Mouse (Mus musculus): ENCODE measurements around the gene Arf3. TPM values are rescaled to one million over a fixed set of nuclear protein-coding genes. Genes with fewer than 3 reads are reported as not detected.
A peak's percentile ranks its signal among the peaks of the same experiment; 100 is the strongest.
"Not testable (repeated sequence)": the region's sequence is repeated elsewhere in the genome, so short reads cannot be mapped to it uniquely, and the experiment has no call there.

The Arf3 gene
- total RNA-seq (2021): 100 to 1,000 TPM; 124 to 135 TPM
- long read RNA-seq, experiment 1, full-length matches to known transcripts: 55 of 83 reads
- long read RNA-seq, experiment 1, partial matches to known transcripts: 1 of 83 reads
- long read RNA-seq, experiment 1, other reads (novel, unspliced or antisense): 27 of 83 reads
- long read RNA-seq, experiment 2, full-length matches to known transcripts: 124 of 189 reads
- long read RNA-seq, experiment 2, partial matches to known transcripts: 59 of 189 reads
- long read RNA-seq, experiment 2, other reads (novel, unspliced or antisense): 6 of 189 reads

- DNase-seq (ENCODE audit: low spot score in 2 of 2): peak; percentile 92 to 94
Observed at GRCm38 (mm10) chr15:98762670-98763529, at the start of gene Arf3. TSS of gene Arf3 (minus strand) at chr15:98763214.

DNA sequence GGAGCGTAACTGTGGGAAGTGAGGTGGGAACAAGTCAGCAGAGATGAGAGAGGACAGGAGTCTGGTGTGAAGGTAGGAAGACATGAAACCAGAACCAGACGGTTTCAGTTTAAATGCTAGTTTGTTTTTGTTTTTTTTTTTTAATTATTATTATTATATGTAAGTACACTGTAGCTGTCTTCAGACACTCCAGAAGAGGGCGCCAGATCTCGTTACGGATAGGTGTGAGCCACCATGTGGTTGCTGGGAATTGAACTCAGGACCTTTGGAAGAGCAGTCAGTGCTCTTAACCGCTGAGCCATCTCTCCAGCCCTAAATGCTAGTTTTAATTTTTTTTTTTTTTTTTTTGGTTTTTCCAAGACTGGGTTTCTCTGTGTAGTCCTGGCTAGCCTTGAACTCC lies 47.2 kb upstream of the Arf3 start:
- DNase-seq (ENCODE audit: low spot score in 2 of 2): not testable (repeated sequence)

DNA sequence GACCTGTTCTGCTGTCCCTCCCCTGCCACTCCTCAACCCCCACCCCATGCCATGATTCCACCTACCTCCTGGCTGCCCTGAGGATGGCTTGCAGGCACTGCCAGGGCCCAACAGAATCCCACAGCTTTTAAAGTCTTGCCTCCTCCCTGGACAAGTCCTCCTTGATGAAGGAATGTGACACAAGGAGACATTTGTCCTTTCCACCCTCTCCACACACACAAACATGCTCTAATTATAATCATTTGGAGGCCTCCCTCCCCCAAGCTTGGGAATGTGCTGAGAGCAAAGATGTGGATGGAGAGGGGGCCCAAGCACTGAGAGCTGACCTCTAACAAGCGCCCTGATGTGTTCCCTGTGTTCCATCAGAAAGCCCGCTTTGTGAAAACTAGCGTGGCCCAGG lies 46.4 kb upstream of the Arf3 start, which contains the start of gene Ddn:
Gene Ddn (minus strand): TSS at position 101 of the 400 bp plus-strand sequence.
- DNase-seq (ENCODE audit: low spot score in 2 of 2): no peak

GRCm38 (mm10) chr15:98808651-98809134 lies 45.7 kb upstream of the Arf3 start:
- no peak for DNase-seq (ENCODE audit: low spot score in 2 of 2)

GRCm38 (mm10) chr15:98807895-98808650 lies 45.1 kb upstream of the Arf3 start:
- DNase-seq (ENCODE audit: low spot score in 2 of 2): no peak

DNA sequence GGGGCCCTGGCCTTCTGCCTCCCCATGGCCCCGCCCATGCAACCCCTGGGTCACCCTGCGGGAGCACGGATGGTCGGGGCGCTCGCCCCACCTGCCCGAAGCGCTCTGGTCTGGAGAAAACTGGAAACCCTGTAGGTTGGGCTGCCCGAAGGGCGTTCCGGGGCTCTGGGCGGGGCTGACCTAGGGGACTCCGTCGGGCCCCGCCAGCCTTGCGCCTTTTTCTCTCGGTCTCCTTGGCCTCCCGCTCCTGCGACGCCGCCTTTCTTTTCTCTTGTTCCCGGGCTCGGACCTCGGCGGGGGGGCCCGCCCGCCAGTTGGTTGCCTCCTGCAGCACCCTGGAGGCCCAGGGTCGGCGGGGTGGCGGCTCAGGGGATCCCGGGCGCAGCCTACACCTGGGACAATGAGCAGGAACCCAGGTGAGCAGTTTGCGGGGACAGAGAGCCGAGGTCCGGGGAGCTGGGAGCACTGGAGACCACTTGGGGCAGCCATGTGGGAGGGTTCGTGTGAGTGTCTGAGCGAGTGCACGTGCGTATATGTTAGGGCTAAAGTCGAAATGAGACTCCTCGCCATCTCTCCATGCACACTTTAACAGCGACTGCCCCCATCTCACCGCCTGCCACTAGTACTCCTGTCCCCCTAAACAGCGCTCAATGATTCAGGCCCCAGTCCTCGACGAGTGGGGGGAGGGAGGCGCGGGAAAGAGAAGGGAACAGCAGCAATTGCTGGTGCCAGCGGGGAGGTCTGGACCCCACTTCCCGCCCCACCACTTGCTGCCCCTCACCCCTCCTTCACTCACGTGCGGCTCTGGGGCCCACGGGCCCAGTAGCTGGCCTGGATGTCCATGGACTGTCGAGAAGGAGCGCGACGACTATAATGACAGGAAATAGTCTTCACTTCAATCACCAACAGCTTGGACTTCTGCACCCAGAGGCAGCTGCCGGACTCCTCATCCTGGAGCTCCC lies 44.1 kb upstream of the Arf3 start:
- DNase-seq (ENCODE audit: low spot score in 2 of 2): no peak

GRCm38 (mm10) chr15:98806071-98806808 lies 43.2 kb upstream of the Arf3 start:
- DNase-seq (ENCODE audit: low spot score in 2 of 2): no peak

DNA sequence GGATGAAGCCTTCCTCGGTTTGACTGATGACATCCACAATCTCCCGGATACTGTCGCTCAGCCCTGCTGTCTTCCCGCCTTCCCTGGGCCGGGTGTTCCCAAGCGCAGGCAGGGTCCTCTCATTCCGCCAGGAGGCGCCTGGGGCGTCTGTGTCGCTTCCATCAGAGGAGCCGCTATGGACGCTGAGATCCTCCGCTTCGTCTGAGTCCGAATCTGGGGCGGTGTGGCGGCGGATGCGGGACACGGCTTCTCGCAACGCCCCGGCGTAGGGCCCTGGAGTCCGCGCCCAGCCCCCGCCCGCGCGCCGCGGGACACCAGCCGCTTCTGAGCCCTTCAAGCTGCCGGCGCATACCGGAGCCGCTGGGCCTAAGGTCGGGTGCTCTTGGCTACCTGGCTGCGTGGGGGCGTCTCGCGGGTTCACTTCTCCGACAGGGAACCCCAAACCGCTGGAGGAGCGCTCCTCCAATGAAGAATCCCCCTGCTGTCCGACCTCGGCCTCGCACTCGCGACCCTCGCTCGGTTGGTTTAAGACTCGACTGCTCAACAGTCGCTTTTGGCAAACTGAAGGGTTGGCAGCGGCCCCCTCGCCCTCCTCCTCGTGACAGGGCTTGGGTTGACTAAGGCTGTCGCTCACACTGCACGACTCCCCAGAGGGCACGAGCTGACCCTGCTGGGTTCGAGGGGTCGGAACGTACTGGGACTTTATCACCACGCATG lies 42.5 kb upstream of the Arf3 start:
- DNase-seq (ENCODE audit: low spot score in 2 of 2): peak in 1 of 2 experiments; percentile 60

- DNase-seq (ENCODE audit: low spot score in 2 of 2): peak; percentile 58 to 66
Observed at GRCm38 (mm10) chr15:98804054-98804453, 41.0 kb upstream of the Arf3 start.

GRCm38 (mm10) chr15:98802926-98803325 lies 39.9 kb upstream of the Arf3 start:
- no peak for DNase-seq (ENCODE audit: low spot score in 2 of 2)

DNA sequence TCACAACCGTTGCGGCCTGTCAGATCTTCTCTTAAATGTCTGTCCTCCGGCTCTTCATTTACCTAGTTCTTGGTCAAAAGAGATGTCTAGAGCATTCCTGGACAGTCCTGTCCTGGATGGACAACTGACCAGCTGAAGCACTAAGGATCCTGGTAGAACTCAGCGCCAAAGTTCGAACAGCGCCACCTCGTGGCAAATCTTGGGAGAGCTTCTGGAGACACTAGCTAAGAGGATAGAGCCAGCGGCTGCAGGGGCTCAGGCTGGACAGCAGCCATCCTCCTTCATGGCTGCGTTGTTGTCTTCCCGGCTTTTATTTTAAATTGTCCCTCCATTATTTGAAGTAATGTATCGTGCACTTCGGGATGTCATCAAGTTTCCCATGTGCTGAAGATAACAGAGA lies 36.4 kb upstream of the Arf3 start:
- peak; percentile 66 to 75 for DNase-seq (ENCODE audit: low spot score in 2 of 2)

- no peak for DNase-seq (ENCODE audit: low spot score in 2 of 2)
Observed at GRCm38 (mm10) chr15:98798903-98799302, 35.9 kb upstream of the Arf3 start.

DNA sequence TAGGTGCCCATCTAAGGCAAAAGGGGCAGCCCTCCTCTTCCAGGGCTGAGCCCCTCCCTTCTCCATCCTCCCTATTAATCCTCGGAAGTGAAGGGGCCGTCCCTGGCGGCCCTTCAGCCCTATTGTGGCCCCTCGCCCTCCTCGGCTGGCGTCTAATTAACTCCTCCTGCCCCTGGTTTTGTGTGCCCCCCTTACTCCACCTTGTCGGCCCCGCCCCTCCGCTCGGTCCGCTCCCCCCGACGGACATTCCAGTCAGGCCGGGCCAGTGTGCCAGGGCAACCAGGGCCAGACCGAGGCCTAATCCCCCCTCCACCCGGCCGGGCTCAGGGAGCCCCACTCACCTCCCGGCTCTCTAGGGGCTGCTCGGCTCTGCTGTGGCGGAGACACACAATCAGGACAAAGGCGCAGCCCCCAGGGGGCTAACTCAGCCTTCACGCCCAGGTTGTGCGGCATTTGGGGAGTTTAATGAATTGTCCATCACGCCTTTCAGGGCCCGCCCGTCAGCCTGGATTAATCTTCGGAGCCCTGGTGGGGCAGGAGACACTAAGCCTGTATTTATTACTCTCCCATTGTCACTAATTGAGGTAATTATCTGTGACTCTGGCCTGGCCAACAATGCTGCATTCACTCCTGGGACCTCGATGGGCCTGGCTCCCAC lies 35.0 kb upstream of the Arf3 start:
- DNase-seq (ENCODE audit: low spot score in 2 of 2): no peak

- no peak for DNase-seq (ENCODE audit: low spot score in 2 of 2)
Observed at GRCm38 (mm10) chr15:98796803-98797595, 34.0 kb upstream of the Arf3 start.

- no peak for DNase-seq (ENCODE audit: low spot score in 2 of 2)
Observed at GRCm38 (mm10) chr15:98793141-98793698, 30.2 kb upstream of the Arf3 start.

DNA sequence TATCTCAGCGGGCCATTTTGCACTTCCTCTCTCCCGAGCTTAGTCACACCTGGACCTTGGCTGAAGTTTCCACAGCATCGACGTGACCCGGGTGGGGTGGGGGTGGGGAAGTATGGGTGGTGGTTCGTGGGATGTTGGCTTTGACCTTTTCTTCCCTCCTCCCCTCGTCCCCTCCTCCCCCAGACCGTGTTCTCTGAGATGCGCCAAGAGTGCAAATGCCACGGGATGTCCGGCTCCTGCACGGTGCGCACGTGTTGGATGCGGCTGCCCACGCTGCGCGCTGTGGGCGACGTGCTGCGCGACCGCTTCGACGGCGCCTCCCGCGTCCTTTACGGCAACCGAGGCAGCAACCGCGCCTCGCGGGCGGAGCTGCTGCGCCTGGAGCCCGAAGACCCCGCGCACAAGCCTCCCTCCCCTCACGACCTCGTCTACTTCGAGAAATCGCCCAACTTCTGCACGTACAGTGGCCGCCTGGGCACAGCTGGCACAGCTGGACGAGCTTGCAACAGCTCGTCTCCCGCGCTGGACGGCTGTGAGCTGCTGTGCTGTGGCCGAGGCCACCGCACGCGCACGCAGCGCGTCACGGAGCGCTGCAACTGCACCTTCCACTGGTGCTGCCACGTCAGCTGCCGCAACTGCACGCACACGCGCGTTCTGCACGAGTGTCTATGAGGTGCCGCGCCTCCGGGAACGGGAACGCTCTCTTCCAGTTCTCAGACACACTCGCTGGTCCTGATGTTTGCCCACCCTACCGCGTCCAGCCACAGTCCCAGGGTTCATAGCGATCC lies 29.4 kb upstream of the Arf3 start:
- DNase-seq (ENCODE audit: low spot score in 2 of 2): no peak
